Comparison of ENCODE assay signal across 38 mouse cellular contexts in the genomic region with DNA sequence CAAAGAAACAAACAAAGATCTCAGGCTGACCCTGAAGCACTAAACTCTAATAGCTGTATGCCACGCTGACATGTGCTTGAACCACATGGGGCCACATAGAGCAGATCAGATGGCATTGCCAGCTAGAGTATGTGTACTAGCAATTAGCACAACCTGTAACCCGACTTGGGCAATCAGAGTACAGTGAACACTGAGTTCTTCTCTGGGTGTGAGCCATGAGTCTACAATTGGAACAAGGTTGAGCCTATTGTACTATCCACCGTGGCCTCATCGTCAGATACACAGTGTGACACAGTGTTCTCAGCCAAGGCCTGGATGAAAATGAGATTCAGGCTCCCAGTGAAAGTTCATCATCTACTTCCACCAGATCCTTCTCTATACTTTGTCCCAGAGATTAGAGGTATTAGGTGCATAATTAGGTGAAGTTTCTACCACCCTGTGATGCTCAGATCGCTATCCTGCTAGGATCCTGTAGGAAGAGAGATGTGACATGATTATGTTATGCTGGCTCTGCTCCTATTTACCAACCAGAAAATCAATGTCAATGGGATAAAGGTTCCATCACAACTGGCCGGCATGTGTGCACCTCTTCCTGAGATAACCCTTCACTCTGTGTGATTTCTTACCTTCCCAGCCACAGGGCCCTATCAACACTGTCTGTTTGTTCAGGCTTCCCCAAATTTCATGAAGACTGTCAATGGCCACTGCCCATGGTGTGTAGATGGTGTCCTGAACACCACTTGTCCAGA. TPM values are rescaled to one million over a fixed set of nuclear protein-coding genes. Genes with fewer than 3 reads are reported as not detected.
DNase-seq lines count a peak whose midpoint lies in the region; ATAC-seq and TF ChIP-seq lines count a peak whose summit lies in the region.
"Had no signal": no experiment of that assay in that cellular context is flagged by ENCODE, and none has a peak within 500 bp of the region (broad histone marks: within the 10 kb centered on the region; RNA-seq: fewer than 3 reads in every experiment).

No protein-coding gene starts in this region.

- intact Hi-C loops in left cerebral cortex, postnatal 4 days (cut with DNase I) = no loop called here

- ATAC-seq in embryonic facial prominence, embryonic 12.5 days (ENCODE audit: insufficient number of reproducible peaks, insufficient read depth, low FRiP score, low TSS enrichment) = 0 out of 2 replicates have a peak, but pooled peaks have one; percentile 3
- ATAC-seq in liver, postnatal 0 days = peak; percentile 98
- no peak for ATAC-seq in liver, embryonic 11.5 days (replicated peaks; ENCODE audit: low FRiP score)
- ATAC-seq: activated CD4-positive, CD25-positive, alpha-beta regulatory T cell, adult 4 months; CD4-positive, CD25-positive, alpha-beta regulatory T cell, adult 4 months; forebrain, embryonic 13.5 days; forebrain, embryonic 16.5 days; hindbrain, postnatal 0 days; inflammation-experienced regulatory T-cells, adult 6 months; intestine, embryonic 16.5 days had no signal

- TF ChIP-seq EP300 in liver, postnatal 0 days (IDR thresholded peaks at IDR 0.05; ENCODE audit: low read depth) = peak; percentile 80

- 74% methylated on average over 6 of the region's 6 CpGs for WGBS in embryonic facial prominence, embryonic 12.5 days
- 88% methylated on average over 6 of the region's 6 CpGs for WGBS in embryonic facial prominence, embryonic 10.5 days
- WGBS in liver, postnatal 0 days (ENCODE audit: insufficient replicate concordance) = 66% methylated on average over 6 of the region's 6 CpGs
- WGBS in liver, embryonic 11.5 days = 74% methylated on average over 6 of the region's 6 CpGs

- no peak overlapping the region for H3K4me3 ChIP-seq in embryonic facial prominence, embryonic 12.5 days
- H3K4me3 ChIP-seq in embryonic facial prominence, embryonic 10.5 days = no peak overlapping the region
- no peak overlapping the region for H3K4me3 ChIP-seq in liver, postnatal 0 days (ENCODE audit: low read depth, low read length)
- H3K4me3 ChIP-seq in liver, embryonic 11.5 days (ENCODE audit: low read depth, low read length) = no peak overlapping the region
- H3K4me3 ChIP-seq: embryonic facial prominence, embryonic 13.5 days; erythroblast, embryonic 14.5 days; forebrain, embryonic 10.5 days; forebrain, embryonic 13.5 days; heart, embryonic 12.5 days; heart, embryonic 15.5 days had no signal

- no peak overlapping the region for H3K27ac ChIP-seq in embryonic facial prominence, embryonic 12.5 days
- H3K27ac ChIP-seq in embryonic facial prominence, embryonic 10.5 days (replicated peaks) = no peak overlapping the region
- 0 out of 2 replicates have a peak overlapping the region, but pooled peaks have one; percentile 23 for H3K27ac ChIP-seq in liver, postnatal 0 days (ENCODE audit: low read depth)
- no peak overlapping the region for H3K27ac ChIP-seq in liver, embryonic 11.5 days (ENCODE audit: low read depth, low read length)
- H3K27ac ChIP-seq: embryonic facial prominence, embryonic 13.5 days; forebrain, embryonic 10.5 days; forebrain, embryonic 13.5 days; heart, embryonic 15.5 days; hindbrain, embryonic 14.5 days; hindbrain, postnatal 0 days had no signal

- TF ChIP-seq CTCF in liver, postnatal 0 days (IDR thresholded peaks at IDR 0.05; ENCODE audit: low read depth) = no peak

- DNase-seq in embryonic facial prominence, embryonic 10.5 days (ENCODE audit: low spot score) = no peak
- no peak for DNase-seq in liver, postnatal 0 days
- no peak for DNase-seq in liver, embryonic 11.5 days (ENCODE audit: low spot score)
- DNase-seq in fat pad, adult 2 months (ENCODE audit: extremely low read depth, low read depth, low spot score) = peak; percentile 59
- peak; percentile 14 for DNase-seq in testis, postnatal 14 days (ENCODE audit: low spot score)
- DNase-seq in left cerebral cortex, postnatal 4 days = no peak
- DNase-seq: adrenal gland, adult 8-10 months; cerebellum, adult 11 months; cerebellum, adult 2 months; cerebellum, adult 9-11 months; cerebellum, postnatal 25 days; embryo, embryonic 11 days; gastrocnemius, postnatal 10 days; gastrocnemius, postnatal 36 days; heart, adult 18-20 months; heart, postnatal 10 days; heart, postnatal 4 days; kidney, adult 18-20 months had no signal

- H3K27me3 ChIP-seq in embryonic facial prominence, embryonic 12.5 days = no peaks in the 10 kb centered on the region
- no peaks in the 10 kb centered on the region for H3K27me3 ChIP-seq in embryonic facial prominence, embryonic 10.5 days (replicated peaks; ENCODE audit: low read depth, poor library complexity, severe bottlenecking)
- H3K27me3 ChIP-seq in liver, postnatal 0 days (ENCODE audit: insufficient read depth, low read length) = no peaks in the 10 kb centered on the region
- H3K27me3 ChIP-seq in liver, embryonic 11.5 days (replicated peaks; ENCODE audit: control insufficient read depth, insufficient read depth, low read length) = no peaks in the 10 kb centered on the region
- H3K27me3 ChIP-seq: embryonic facial prominence, embryonic 13.5 days; forebrain, embryonic 13.5 days; heart, embryonic 12.5 days; heart, embryonic 15.5 days had no signal

- H3K9ac ChIP-seq in embryonic facial prominence, embryonic 12.5 days = no peak overlapping the region
- no peak overlapping the region for H3K9ac ChIP-seq in liver, postnatal 0 days (replicated peaks)
- H3K9ac ChIP-seq in liver, embryonic 11.5 days (ENCODE audit: low read depth, low read length) = no peak overlapping the region
- H3K9ac ChIP-seq: embryonic facial prominence, embryonic 13.5 days; forebrain, embryonic 13.5 days; heart, embryonic 12.5 days; heart, embryonic 15.5 days; hindbrain, embryonic 14.5 days had no signal

- H3K9me3 ChIP-seq in embryonic facial prominence, embryonic 12.5 days = no peaks in the 10 kb centered on the region
- H3K9me3 ChIP-seq in embryonic facial prominence, embryonic 10.5 days = no peaks in the 10 kb centered on the region
- no peaks in the 10 kb centered on the region for H3K9me3 ChIP-seq in liver, postnatal 0 days (ENCODE audit: low read length)
- no peaks in the 10 kb centered on the region for H3K9me3 ChIP-seq in liver, embryonic 11.5 days (ENCODE audit: control insufficient read depth, low read length)
- H3K9me3 ChIP-seq: embryonic facial prominence, embryonic 13.5 days; forebrain, embryonic 10.5 days; forebrain, embryonic 13.5 days; heart, embryonic 12.5 days; heart, embryonic 15.5 days had no signal

- H3K36me3 ChIP-seq in embryonic facial prominence, embryonic 12.5 days = no peaks in the 10 kb centered on the region
- no peaks in the 10 kb centered on the region for H3K36me3 ChIP-seq in embryonic facial prominence, embryonic 10.5 days (replicated peaks)
- no peaks in the 10 kb centered on the region for H3K36me3 ChIP-seq in liver, postnatal 0 days (replicated peaks; ENCODE audit: insufficient read depth, low read length)
- H3K36me3 ChIP-seq in liver, embryonic 11.5 days (ENCODE audit: control insufficient read depth, insufficient read depth, low read length) = no peaks in the 10 kb centered on the region
- H3K36me3 ChIP-seq: embryonic facial prominence, embryonic 13.5 days; forebrain, embryonic 10.5 days; heart, embryonic 12.5 days; heart, embryonic 15.5 days had no signal

- H3K4me1 ChIP-seq in embryonic facial prominence, embryonic 12.5 days = no peaks in the 10 kb centered on the region
- H3K4me1 ChIP-seq in embryonic facial prominence, embryonic 10.5 days = no peaks in the 10 kb centered on the region
- H3K4me1 ChIP-seq in liver, postnatal 0 days (ENCODE audit: insufficient read depth) = no peaks in the 10 kb centered on the region; the same call in 1 of the 2 replicates
- no peaks in the 10 kb centered on the region for H3K4me1 ChIP-seq in liver, embryonic 11.5 days (replicated peaks; ENCODE audit: control insufficient read depth, insufficient read depth, low read length)
- H3K4me1 ChIP-seq: embryonic facial prominence, embryonic 13.5 days; heart, embryonic 12.5 days; heart, embryonic 15.5 days had no signal

- no peak overlapping the region for H3K4me2 ChIP-seq in embryonic facial prominence, embryonic 12.5 days (replicated peaks)
- H3K4me2 ChIP-seq in liver, postnatal 0 days (ENCODE audit: low read depth, low read length) = no peak overlapping the region
- no peak overlapping the region for H3K4me2 ChIP-seq in liver, embryonic 11.5 days
- H3K4me2 ChIP-seq: embryonic facial prominence, embryonic 13.5 days; forebrain, embryonic 13.5 days; heart, embryonic 12.5 days; heart, embryonic 15.5 days; hindbrain, embryonic 14.5 days had no signal

RNA-seq across cellular contexts. Expression of gene Olfr541, which starts 10.6 kb away (rescaled TPM):
- polyA plus RNA-seq in embryonic facial prominence, embryonic 12.5 days (2016; fragmentation: Nextera tagmentation; extraction: Ambion mirVana) = not detected in 2 replicates
- not detected in 2 replicates for polyA plus RNA-seq in embryonic facial prominence, embryonic 10.5 days (2016; fragmentation: Nextera tagmentation; extraction: Ambion mirVana)
- not detected in 2 replicates for polyA plus RNA-seq in liver, postnatal 0 days (2015; fragmentation: Nextera tagmentation; extraction: Ambion mirVana)
- not detected in 2 replicates for polyA plus RNA-seq in liver, embryonic 11.5 days (2014; fragmentation: Nextera tagmentation; extraction: Ambion mirVana)
- not detected for total RNA-seq in left cerebral cortex, postnatal 4 days (2021)
- total RNA-seq: adrenal gland, adult 8-10 months; adrenal gland, postnatal 36 days; gastrocnemius, adult 18-20 months; gastrocnemius, postnatal 10 days; gastrocnemius, postnatal 36 days; heart, adult 18-20 months; heart, postnatal 10 days; heart, postnatal 4 days; hindbrain, postnatal 0 days; MEL had no signal
- polyA plus RNA-seq: activated CD4-positive, CD25-positive, alpha-beta regulatory T cell, adult 4 months; C2C12; CD4-positive, CD25-positive, alpha-beta regulatory T cell, adult 4 months; cerebellum, adult 2 months; cortical plate, adult 2 months; erythroblast, embryonic 14.5 days; forebrain, embryonic 10.5 days; forebrain, embryonic 13.5 days; forebrain, embryonic 16.5 days; heart, embryonic 12.5 days; heart, embryonic 15.5 days; hindbrain, embryonic 11.5 days; hindbrain, embryonic 14.5 days; hindbrain, postnatal 0 days; inflammation-experienced regulatory T-cells, adult 6 months; intestine, embryonic 16.5 days had no signal

RNA-seq across cellular contexts. Expression of gene Olfr45, which starts 26.0 kb away (rescaled TPM):
- not detected in 2 replicates for polyA plus RNA-seq in embryonic facial prominence, embryonic 12.5 days (2016; fragmentation: Nextera tagmentation; extraction: Ambion mirVana)
- not detected in 2 replicates for polyA plus RNA-seq in embryonic facial prominence, embryonic 10.5 days (2016; fragmentation: Nextera tagmentation; extraction: Ambion mirVana)
- not detected in 2 replicates for polyA plus RNA-seq in liver, postnatal 0 days (2015; fragmentation: Nextera tagmentation; extraction: Ambion mirVana)
- polyA plus RNA-seq in liver, embryonic 11.5 days (2014; fragmentation: Nextera tagmentation; extraction: Ambion mirVana) = not detected in 2 replicates
- total RNA-seq in left cerebral cortex, postnatal 4 days (2021) = under 1 TPM; 0.06 to 0.08 TPM
- total RNA-seq: adrenal gland, adult 8-10 months; adrenal gland, postnatal 36 days; gastrocnemius, adult 18-20 months; gastrocnemius, postnatal 10 days; gastrocnemius, postnatal 36 days; heart, adult 18-20 months; heart, postnatal 10 days; heart, postnatal 4 days; hindbrain, postnatal 0 days; MEL had no signal
- polyA plus RNA-seq: activated CD4-positive, CD25-positive, alpha-beta regulatory T cell, adult 4 months; C2C12; CD4-positive, CD25-positive, alpha-beta regulatory T cell, adult 4 months; cerebellum, adult 2 months; cortical plate, adult 2 months; embryonic facial prominence, embryonic 13.5 days; erythroblast, embryonic 14.5 days; forebrain, embryonic 10.5 days; forebrain, embryonic 13.5 days; forebrain, embryonic 16.5 days; heart, embryonic 12.5 days; heart, embryonic 15.5 days; hindbrain, embryonic 11.5 days; hindbrain, embryonic 14.5 days; hindbrain, postnatal 0 days; intestine, embryonic 16.5 days had no signal

RNA-seq across cellular contexts. Expression of gene Olfr539, which starts 48.0 kb away (rescaled TPM):
- polyA plus RNA-seq in embryonic facial prominence, embryonic 12.5 days (2016; fragmentation: Nextera tagmentation; extraction: Ambion mirVana) = 0.01 and 0.03 TPM in 2 replicates
- polyA plus RNA-seq in embryonic facial prominence, embryonic 10.5 days (2016; fragmentation: Nextera tagmentation; extraction: Ambion mirVana) = not detected in 2 replicates
- polyA plus RNA-seq in liver, postnatal 0 days (2015; fragmentation: Nextera tagmentation; extraction: Ambion mirVana) = not detected in 2 replicates
- polyA plus RNA-seq in liver, embryonic 11.5 days (2014; fragmentation: Nextera tagmentation; extraction: Ambion mirVana) = not detected in 2 replicates
- total RNA-seq in left cerebral cortex, postnatal 4 days (2021) = under 1 TPM; 0.02 to 0.08 TPM
- total RNA-seq: adrenal gland, postnatal 36 days; gastrocnemius, adult 18-20 months; gastrocnemius, postnatal 10 days; gastrocnemius, postnatal 36 days; heart, adult 18-20 months; heart, postnatal 10 days; heart, postnatal 4 days; MEL had no signal
- polyA plus RNA-seq: C2C12; cerebellum, adult 2 months; erythroblast, embryonic 14.5 days; forebrain, embryonic 10.5 days; forebrain, embryonic 13.5 days; forebrain, embryonic 16.5 days; heart, embryonic 12.5 days; heart, embryonic 15.5 days; hindbrain, embryonic 11.5 days; intestine, embryonic 16.5 days had no signal

RNA-seq across cellular contexts. Expression of gene Cyp2e1, which starts 55.8 kb away (rescaled TPM):
- not detected in 2 replicates for polyA plus RNA-seq in embryonic facial prominence, embryonic 12.5 days (2016; fragmentation: Nextera tagmentation; extraction: Ambion mirVana)
- not detected in 2 replicates for polyA plus RNA-seq in embryonic facial prominence, embryonic 10.5 days (2016; fragmentation: Nextera tagmentation; extraction: Ambion mirVana)
- 556 and 629 TPM in 2 replicates for polyA plus RNA-seq in liver, postnatal 0 days (2015; fragmentation: Nextera tagmentation; extraction: Ambion mirVana)
- not detected in 2 replicates for polyA plus RNA-seq in liver, embryonic 11.5 days (2014; fragmentation: Nextera tagmentation; extraction: Ambion mirVana)
- not detected for total RNA-seq in left cerebral cortex, postnatal 4 days (2021)
- total RNA-seq: hindbrain, postnatal 0 days; MEL had no signal
- polyA plus RNA-seq: C2C12; embryonic facial prominence, embryonic 13.5 days; erythroblast, embryonic 14.5 days; forebrain, embryonic 10.5 days; forebrain, embryonic 13.5 days; forebrain, embryonic 16.5 days; heart, embryonic 12.5 days; heart, embryonic 15.5 days; hindbrain, embryonic 11.5 days; hindbrain, embryonic 14.5 days; hindbrain, postnatal 0 days; inflammation-experienced regulatory T-cells, adult 6 months; intestine, embryonic 16.5 days had no signal

Comparison
In these comparisons a context has a peak if more than half of its experiments do, and no peak if none do; other contexts are left out.
1. DNase-seq: peak in fat pad, adult 2 months (single experiment) and testis, postnatal 14 days (single experiment); none in embryonic facial prominence, embryonic 10.5 days (single experiment), liver, postnatal 0 days (single experiment), liver, embryonic 11.5 days (single experiment) and left cerebral cortex, postnatal 4 days (single experiment).